Mouse (Mus musculus): ENCODE data around the gene Mpp4.

Mpp4 gene

GRCm38 (mm10) chr1:59163030-59163461, at the start of gene Mpp4:
Gene Mpp4, minus strand, starts transcription at chr1:59163389.
- DNase-seq (ENCODE audit: low spot score): peak; percentile 60

GRCm38 (mm10) chr1:59212951-59213350, 49.8 kb upstream of the Mpp4 start:
- DNase-seq (ENCODE audit: low spot score): no peak

- DNase-seq (ENCODE audit: low spot score): no peak
Measured at GRCm38 (mm10) chr1:59212076-59212779, 49.0 kb upstream of the Mpp4 start.

- no peak for DNase-seq (ENCODE audit: low spot score)
Measured at GRCm38 (mm10) chr1:59211651-59212050, 48.5 kb upstream of the Mpp4 start.

GRCm38 (mm10) chr1:59208331-59208730, 45.1 kb upstream of the Mpp4 start:
- no peak for DNase-seq (ENCODE audit: low spot score)

- DNase-seq (ENCODE audit: low spot score): no peak
Measured at GRCm38 (mm10) chr1:59204489-59204888, 41.3 kb upstream of the Mpp4 start.

- no peak for DNase-seq (ENCODE audit: low spot score)
Measured at GRCm38 (mm10) chr1:59202367-59202766, 39.2 kb upstream of the Mpp4 start.

GRCm38 (mm10) chr1:59201561-59201960, 38.4 kb upstream of the Mpp4 start:
- no peak for DNase-seq (ENCODE audit: low spot score)

- no peak for DNase-seq (ENCODE audit: low spot score)
Measured at GRCm38 (mm10) chr1:59200960-59201359, 37.8 kb upstream of the Mpp4 start.

- no peak for DNase-seq (ENCODE audit: low spot score)
Measured at GRCm38 (mm10) chr1:59194979-59195378, 31.8 kb upstream of the Mpp4 start.

- DNase-seq (ENCODE audit: low spot score): no peak
Measured at GRCm38 (mm10) chr1:59187786-59188185, 24.6 kb upstream of the Mpp4 start.

GRCm38 (mm10) chr1:59186317-59186716, 23.1 kb upstream of the Mpp4 start:
- no peak for DNase-seq (ENCODE audit: low spot score)

- no peak for DNase-seq (ENCODE audit: low spot score)
Measured at GRCm38 (mm10) chr1:59185410-59185809, 22.2 kb upstream of the Mpp4 start.

GRCm38 (mm10) chr1:59183045-59183444, 19.9 kb upstream of the Mpp4 start:
- DNase-seq (ENCODE audit: low spot score): no peak

GRCm38 (mm10) chr1:59182373-59182772, 19.2 kb upstream of the Mpp4 start:
- DNase-seq (ENCODE audit: low spot score): no peak

GRCm38 (mm10) chr1:59180003-59180402, 16.8 kb upstream of the Mpp4 start:
- no peak for DNase-seq (ENCODE audit: low spot score)

GRCm38 (mm10) chr1:59178401-59178800, 15.2 kb upstream of the Mpp4 start:
- no peak for DNase-seq (ENCODE audit: low spot score)

- DNase-seq (ENCODE audit: low spot score): no peak
Measured at GRCm38 (mm10) chr1:59174514-59175373, 11.6 kb upstream of the Mpp4 start.

- no peak for DNase-seq (ENCODE audit: low spot score)
Measured at GRCm38 (mm10) chr1:59173023-59173422, 9.8 kb upstream of the Mpp4 start.

- DNase-seq (ENCODE audit: low spot score): no peak
Measured at GRCm38 (mm10) chr1:59171875-59172274, 8.7 kb upstream of the Mpp4 start.

GRCm38 (mm10) chr1:59170290-59170689, 7.1 kb upstream of the Mpp4 start:
- DNase-seq (ENCODE audit: low spot score): no peak

GRCm38 (mm10) chr1:59169586-59169985, 6.4 kb upstream of the Mpp4 start:
- DNase-seq (ENCODE audit: low spot score): no peak

GRCm38 (mm10) chr1:59168556-59168955, 5.4 kb upstream of the Mpp4 start:
- DNase-seq (ENCODE audit: low spot score): no peak

Data from left cerebral cortex, adult 11 months (tissue).